Mouse (Mus musculus) stomach, postnatal 0 days (tissue): ENCODE data around the gene Ndufaf2. TPM values are rescaled to one million over a fixed set of nuclear protein-coding genes. Genes with fewer than 3 reads are reported as not detected.
A peak's percentile ranks its signal among the peaks of the same experiment; 100 is the strongest.

Source experiments
- ATAC-seq: fragments of 200-750 bp; cut with Nextera tagmentation; 2 replicates; pipeline ENCODE4 v1.8.0; 2017; ENCODE audit not compliant: low FRiP score, low TSS enrichment
- DNase-seq: peaks from one replicate; pipeline ENCODE4 v3.0.0-alpha.2; 2016; ENCODE audit warnings: low spot score
- H3K27ac ChIP-seq: fragments of 300-500 bp; sonication (generic); replicated peaks from 2 replicates; pipeline ENCODE4 v1.5.1; 2014; ENCODE audit warnings: mild to moderate bottlenecking, control low read depth
- H3K27me3 ChIP-seq: fragments of 300-500 bp; sonication (generic); 2 replicates; pipeline ENCODE4 v1.6.1; 2014; ENCODE audit warnings: low read length; ENCODE audit not compliant: control insufficient read depth, insufficient read depth
- H3K36me3 ChIP-seq: fragments of 300-500 bp; sonication (generic); 2 replicates; pipeline ENCODE4 v1.6.1; 2014; ENCODE audit warnings: low read length, mixed read lengths; ENCODE audit not compliant: control insufficient read depth, insufficient read depth
- H3K4me1 ChIP-seq: fragments of 300-500 bp; sonication (generic); replicated peaks from 2 replicates; pipeline ENCODE4 v1.6.1; 2014; ENCODE audit warnings: antibody characterized with exemption; ENCODE audit not compliant: control insufficient read depth, insufficient read depth
- H3K4me2 ChIP-seq: fragments of 300-500 bp; sonication (generic); replicated peaks from 2 replicates; pipeline ENCODE4 v1.6.1; 2014; ENCODE audit warnings: low read depth, mild to moderate bottlenecking, control low read depth, moderate library complexity
- H3K4me3 ChIP-seq: fragments of 300-500 bp; sonication (generic); 2 replicates; pipeline ENCODE4 v1.5.1; 2014; ENCODE audit warnings: low read depth, low read length, control low read depth
- H3K9ac ChIP-seq: fragments of 300-500 bp; sonication (generic); 2 replicates; pipeline ENCODE4 v1.6.1; 2014; ENCODE audit warnings: mild to moderate bottlenecking, low read length, control low read depth, mixed read lengths
- H3K9me3 ChIP-seq: fragments of 300-500 bp; sonication (generic); 2 replicates; pipeline ENCODE4 v1.6.1; 2016; ENCODE audit warnings: low read length; ENCODE audit not compliant: control insufficient read depth
- CTCF ChIP-seq: IDR thresholded peaks from 2 replicates; pipeline ENCODE4 v1.5.1; 2016; ENCODE audit warnings: antibody characterized with exemption, low read depth, mild to moderate bottlenecking, moderate library complexity
- EP300 ChIP-seq: optimal IDR thresholded peaks from 2 replicates; pipeline ENCODE3; 2016; ENCODE audit warnings: antibody characterized with exemption
- WGBS: fragments of 180-500 bp; shearing (Covaris S2); extraction: QIAGEN DNeasy Blood & Tissue Kit; methylation state at CpG from one replicate; pipeline ENCODE4 v1.1.7; 2014; 5-methylcytosine and 5-hydroxymethylcytosine counted together
- polyA plus RNA-seq: library from polyadenylated mRNA; unstranded; fragments of >200 nt; fragmentation: Nextera tagmentation; extraction: Ambion mirVana; gene quantifications from 2 replicates; pipeline ENCODE4 v1.2.1, GENCODE M21; 2015

The Ndufaf2 gene
- polyA plus RNA-seq, result 39.9 and 44.9 TPM in 2 replicates

DNA sequence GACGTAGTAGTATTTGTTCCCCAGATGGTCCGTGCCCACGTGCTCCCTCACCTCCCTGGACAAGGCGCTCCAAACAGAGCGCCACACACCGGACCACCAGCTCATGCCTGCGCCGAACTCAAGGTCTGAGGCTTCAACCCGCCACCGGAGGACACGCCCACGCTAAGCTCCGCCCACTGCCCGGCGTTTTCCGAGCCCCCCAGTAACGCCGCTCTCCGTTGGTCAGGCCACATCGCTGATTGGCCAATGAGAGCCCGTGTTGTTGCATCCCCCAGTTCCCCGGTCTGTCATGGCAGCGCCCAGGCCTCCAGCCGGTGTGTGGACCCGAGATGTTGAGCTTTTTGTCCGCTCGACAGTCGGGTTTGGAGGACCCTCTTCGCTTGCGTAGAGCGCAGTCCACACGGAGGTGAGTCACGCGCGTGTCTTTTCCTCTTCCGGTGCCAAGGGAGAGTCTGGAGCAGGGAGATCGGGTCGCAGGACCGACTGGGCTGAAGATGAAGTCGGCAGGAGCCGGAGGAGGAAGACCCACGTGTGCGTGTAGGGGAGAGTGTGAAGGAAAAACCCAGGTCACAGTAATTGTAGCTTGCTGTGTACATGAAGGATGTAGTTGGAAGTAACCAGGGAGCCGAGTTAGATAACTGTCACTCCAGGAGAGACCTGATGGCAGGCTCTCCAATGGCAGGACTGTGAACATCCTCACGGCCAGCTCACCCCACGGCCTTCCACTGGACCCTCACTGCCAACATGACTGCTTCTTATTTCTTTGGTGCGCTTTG, at the start of gene Ndufaf2, which contains the start of gene Ercc8:
TSS of gene Ndufaf2 (minus strand) at position 159 of the 776 bp plus-strand sequence.
TSS of gene Ercc8 (plus strand) at position 267 of the 776 bp plus-strand sequence.
- no peaks in the 10 kb centered on the region for H3K27me3 ChIP-seq
- ATAC-seq, result peak; percentile 98

DNA sequence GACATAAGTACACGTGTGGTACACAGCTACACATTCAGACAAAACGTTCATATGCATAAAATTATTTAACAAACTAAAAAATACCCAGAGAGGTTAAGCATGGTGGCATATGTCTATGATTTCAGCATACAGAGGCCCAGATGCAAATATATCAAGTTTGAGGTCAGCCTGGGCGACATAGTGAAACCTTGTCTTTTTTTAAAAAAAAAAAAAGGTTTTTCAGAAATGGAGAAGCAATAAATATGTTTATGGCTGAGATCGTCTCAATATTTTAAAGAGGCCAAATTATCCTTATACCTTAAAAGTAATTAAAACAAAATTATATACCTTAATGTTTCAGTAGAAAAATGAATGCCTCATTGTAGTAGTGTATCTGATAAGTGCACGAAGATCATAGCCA, 49.7 kb upstream of the Ndufaf2 start:
- Histone ChIP-seq H3K36me3 (no peaks in the 10 kb centered on the region), H3K4me2 (no peak overlapping the region), H3K9me3 (no peaks in the 10 kb centered on the region), H3K4me3 (no peak overlapping the region), H3K27ac (no peak overlapping the region), H3K4me1 (no peaks in the 10 kb centered on the region), H3K9ac (no peak overlapping the region), H3K27me3 (no peaks in the 10 kb centered on the region)
- WGBS, result 65% methylated on average over 5 of the region's 5 CpGs
- no peak for TF ChIP-seq EP300
- no peak for TF ChIP-seq CTCF
- ATAC-seq (no peak), DNase-seq (no peak)

More for the DNA sequence above, at the start of gene Ndufaf2, which contains the start of gene Ercc8:
- H3K9me3 ChIP-seq, result no peaks in the 10 kb centered on the region
- H3K27ac ChIP-seq, result 0 out of 2 replicates have a peak within 1 kb of the TSS, but pooled peaks have one; percentile 24
- peak within 1 kb of the TSS; percentile 67 for H3K9ac ChIP-seq
- peak within 1 kb of the TSS; percentile 80 for H3K4me2 ChIP-seq
- peak within 1 kb of the TSS; percentile 88 for H3K4me3 ChIP-seq
- H3K4me1 ChIP-seq, result no peaks in the 10 kb centered on the region
- DNase-seq, result peak; percentile 98
- under 1% methylated on average over 47 of the region's 47 CpGs for WGBS
- no peak; the same call in 1 of the 2 replicates for TF ChIP-seq CTCF
- TF ChIP-seq EP300, result no peak
- no peaks in the 10 kb centered on the region; the same call in 1 of the 2 replicates for H3K36me3 ChIP-seq

GRCm38 (mm10) chr13:108207447-108207846, 49.0 kb upstream of the Ndufaf2 start:
- Histone ChIP-seq H3K4me3 (no peak overlapping the region), H3K4me2 (no peak overlapping the region), H3K4me1 (no peaks in the 10 kb centered on the region), H3K9me3 (no peaks in the 10 kb centered on the region), H3K9ac (no peak overlapping the region), H3K27me3 (no peaks in the 10 kb centered on the region), H3K36me3 (no peaks in the 10 kb centered on the region), H3K27ac (no peak overlapping the region)
- TF ChIP-seq CTCF, result no peak
- TF ChIP-seq EP300, result no peak
- no peak for ATAC-seq
- no peak for DNase-seq
- WGBS, result 79% methylated on average over 2 of the region's 2 CpGs

- Histone ChIP-seq H3K27ac (no peak overlapping the region), H3K36me3 (no peaks in the 10 kb centered on the region), H3K4me1 (no peaks in the 10 kb centered on the region), H3K9ac (no peak overlapping the region), H3K27me3 (no peaks in the 10 kb centered on the region), H3K4me3 (no peak overlapping the region), H3K9me3 (no peaks in the 10 kb centered on the region), H3K4me2 (no peak overlapping the region)
- 76% methylated on average over 3 of the region's 3 CpGs for WGBS
- ATAC-seq, result no peak
- no peak for TF ChIP-seq EP300
- no peak for TF ChIP-seq CTCF
- DNase-seq, result no peak
These were observed 46.4 kb upstream of the Ndufaf2 start for GRCm38 (mm10) chr13:108204857-108205256.

GRCm38 (mm10) chr13:108195474-108195873, 37.1 kb upstream of the Ndufaf2 start:
- 92% methylated on average over 6 of the region's 6 CpGs for WGBS
- H3K9ac ChIP-seq, result no peak overlapping the region
- TF ChIP-seq CTCF, result no peak
- TF ChIP-seq EP300, result no peak
- peaks cover 4% of the 10 kb centered on the region; the same call in 1 of the 2 replicates for H3K36me3 ChIP-seq
- H3K27ac ChIP-seq, result no peak overlapping the region
- no peaks in the 10 kb centered on the region for H3K4me1 ChIP-seq
- ATAC-seq, result no peak
- no peak overlapping the region for H3K4me3 ChIP-seq
- no peaks in the 10 kb centered on the region for H3K9me3 ChIP-seq
- no peak overlapping the region for H3K4me2 ChIP-seq
- no peaks in the 10 kb centered on the region for H3K27me3 ChIP-seq
- DNase-seq, result no peak

DNA sequence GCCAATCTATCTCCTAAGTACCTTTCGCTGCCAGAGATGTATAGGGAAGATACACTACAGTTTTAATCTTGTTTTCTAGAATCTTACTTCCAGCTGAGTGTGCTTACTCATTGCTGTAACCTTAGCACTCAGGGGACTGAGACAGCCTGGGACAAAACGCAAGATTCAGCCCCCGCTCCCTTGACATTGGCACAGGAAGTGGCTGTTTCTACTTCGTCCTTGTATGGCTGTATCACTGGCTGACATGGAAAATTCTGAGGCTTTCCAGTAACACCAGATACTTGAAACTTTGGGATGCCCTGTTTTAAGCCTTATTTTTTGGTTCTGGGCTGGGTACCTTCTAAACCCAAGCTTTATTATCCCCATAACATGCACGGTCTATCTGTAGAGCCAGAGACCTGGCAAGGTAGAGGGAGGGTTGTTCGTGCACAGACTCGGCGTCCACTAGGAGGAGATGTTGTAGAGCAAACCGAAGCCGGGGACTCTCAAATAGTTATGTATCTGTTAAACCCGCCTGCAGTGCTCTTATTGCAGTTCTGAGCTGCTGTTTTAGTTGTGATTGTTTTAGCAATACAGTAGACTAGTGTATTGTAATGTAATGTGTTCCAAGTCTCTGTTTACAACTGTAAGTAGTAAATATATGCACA, 32.8 kb upstream of the Ndufaf2 start:
- DNase-seq, result peak; percentile 72

More for the DNA sequence above, 32.8 kb upstream of the Ndufaf2 start:
- TF ChIP-seq CTCF, result peak; percentile 89
- TF ChIP-seq EP300, result no peak
- no peak overlapping the region for H3K27ac ChIP-seq
- H3K9me3 ChIP-seq, result no peaks in the 10 kb centered on the region
- 47% methylated on average over 11 of the region's 11 CpGs for WGBS
- H3K9ac ChIP-seq, result no peak overlapping the region
- H3K27me3 ChIP-seq, result no peaks in the 10 kb centered on the region
- H3K4me1 ChIP-seq, result no peaks in the 10 kb centered on the region
- H3K36me3 ChIP-seq, result peaks cover 4% of the 10 kb centered on the region; the same call in 1 of the 2 replicates
- no peak overlapping the region for H3K4me3 ChIP-seq
- no peak overlapping the region for H3K4me2 ChIP-seq
- peak; percentile 74 for ATAC-seq
